Mouse (Mus musculus) C2C12 (cell line): ENCODE measurements around the gene Nup43.

ENCODE experiments used
- CEBPB ChIP-seq: IDR thresholded peaks from one replicate; pipeline ENCODE4 v1.6.1; 2011; ENCODE audit warnings: low read depth, mild to moderate bottlenecking, control low read depth, moderate library complexity
- CTCF ChIP-seq: IDR thresholded peaks from one replicate; pipeline ENCODE4 v1.5.1; 2011; ENCODE audit not compliant: control insufficient read depth, insufficient read depth, insufficient read length
- MAX ChIP-seq: IDR thresholded peaks from one replicate; pipeline ENCODE4 v1.6.1; 2011; ENCODE audit warnings: mild to moderate bottlenecking, control low read depth
- MYOD1 ChIP-seq: IDR thresholded peaks from one replicate; pipeline ENCODE4 v1.6.1; 2011; ENCODE audit warnings: low read depth; ENCODE audit not compliant: control insufficient read depth, insufficient read length
- MYOG ChIP-seq: IDR thresholded peaks from one replicate; pipeline ENCODE4 v1.6.1; 2011; ENCODE audit not compliant: control insufficient read depth, insufficient read length; ENCODE audit errors: extremely low read depth

GRCm38 (mm10) chr10:7623861-7624518, 43.3 kb upstream of the Nup43 start:
- TF ChIP-seq MYOD1 (no peak), CTCF (no peak), MAX (no peak), CEBPB (no peak), MYOG (no peak)
